Mouse (Mus musculus) left cerebral cortex, postnatal 14 days (tissue): ENCODE results near the gene Dnmt3a. TPM values are rescaled to one million over a fixed set of nuclear protein-coding genes. Genes with fewer than 3 reads are reported as not detected.

Source experiments
- DNase-seq, 2 experiments: peaks; one replicate each; pipeline ENCODE4 v3.0.0; 2021 to 2022; ENCODE audit warnings: low spot score in 2 of 2, mixed read lengths in 1 of 2
- intact Hi-C: fragments of 180-260 bp; cut with DNase I; formaldehyde crosslinking; loops from one replicate; pipeline ENCODE4 v1.15.1; 2025
- total RNA-seq, 2 experiments: library from RNA; stranded (reverse); gene quantifications; 2 replicates each; pipeline ENCODE4 v1.2.3; 2021

Gene Dnmt3a
- total RNA-seq, 2 experiments from 2014 or later = 337 to 343 TPM

GRCm38 (mm10) chr12:3811596-3811995 is 5.8 kb downstream of the Dnmt3a start:
- no peak for DNase-seq
- intact Hi-C loops = no loop called here

GRCm38 (mm10) chr12:3812251-3812650 is 6.4 kb downstream of the Dnmt3a start:
- intact Hi-C loops = no loop called here

GRCm38 (mm10) chr12:3813138-3813537 is 7.3 kb downstream of the Dnmt3a start:
- intact Hi-C loops = no loop called here
- DNase-seq = no peak

More at GRCm38 (mm10) chr12:3812251-3812650, 6.4 kb downstream of the Dnmt3a start:
- DNase-seq = no peak

GRCm38 (mm10) chr12:3815386-3815785 is 9.6 kb downstream of the Dnmt3a start:
- DNase-seq = no peak
- intact Hi-C loops = no loop called here

GRCm38 (mm10) chr12:3817033-3817432 is 11.2 kb downstream of the Dnmt3a start:
- peak; percentile 57 to 81 for DNase-seq
- intact Hi-C loops = no loop called here

GRCm38 (mm10) chr12:3817566-3817965 is 11.8 kb downstream of the Dnmt3a start:
- DNase-seq = no peak
- intact Hi-C loops = no loop called here

- intact Hi-C loops = no loop called here
- DNase-seq = no peak
These were observed 14.1 kb downstream of the Dnmt3a start for GRCm38 (mm10) chr12:3819899-3820298.

GRCm38 (mm10) chr12:3823408-3823807 is 17.6 kb downstream of the Dnmt3a start:
- peak; percentile 65 to 74 for DNase-seq
- intact Hi-C loops = no loop called here

- intact Hi-C loops = no loop called here
These were observed 19.3 kb downstream of the Dnmt3a start for GRCm38 (mm10) chr12:3824906-3825713.

GRCm38 (mm10) chr12:3825714-3826080 is 19.9 kb downstream of the Dnmt3a start:
- no peak for DNase-seq
- intact Hi-C loops = no loop called here

More at GRCm38 (mm10) chr12:3824906-3825713, 19.3 kb downstream of the Dnmt3a start:
- no peak for DNase-seq

GRCm38 (mm10) chr12:3827771-3828170 is 22.0 kb downstream of the Dnmt3a start:
- intact Hi-C loops = no loop called here

GRCm38 (mm10) chr12:3833059-3833760 is 27.4 kb downstream of the Dnmt3a start:
- no peak for DNase-seq
- intact Hi-C loops = loop anchor here (2.0 kb wide), 1 partner anchor 24 kb away; no protein-coding TSS in a partner anchor

More at GRCm38 (mm10) chr12:3827771-3828170, 22.0 kb downstream of the Dnmt3a start:
- DNase-seq = no peak

GRCm38 (mm10) chr12:3833851-3834273 is 28.1 kb downstream of the Dnmt3a start:
- peak; percentile 81 to 90 for DNase-seq
- intact Hi-C loops = loop anchor here (2.0 kb wide), 1 partner anchor 25 kb away; no protein-coding TSS in a partner anchor

GRCm38 (mm10) chr12:3834373-3835314 is 28.8 kb downstream of the Dnmt3a start:
- intact Hi-C loops = no loop called here
- DNase-seq = peak in 1 of 2 experiments; percentile 60

GRCm38 (mm10) chr12:3835576-3835975 is 29.8 kb downstream of the Dnmt3a start:
- intact Hi-C loops = no loop called here
- no peak for DNase-seq

GRCm38 (mm10) chr12:3837081-3837832 is 31.4 kb downstream of the Dnmt3a start:
- DNase-seq = no peak
- intact Hi-C loops = no loop called here

GRCm38 (mm10) chr12:3838009-3838408 is 32.2 kb downstream of the Dnmt3a start:
- intact Hi-C loops = no loop called here
- DNase-seq = no peak

GRCm38 (mm10) chr12:3839662-3840061 is 33.9 kb downstream of the Dnmt3a start:
- intact Hi-C loops = no loop called here
- DNase-seq = no peak

- intact Hi-C loops = no loop called here
- no peak for DNase-seq
These were observed 35.3 kb downstream of the Dnmt3a start for GRCm38 (mm10) chr12:3841121-3841520.
